Mouse (Mus musculus) gastrocnemius, adult 18-20 months (tissue): Measurements from ENCODE around the gene Gm3636. TPM values are rescaled to one million over a fixed set of nuclear protein-coding genes. Genes with fewer than 3 reads are reported as not detected.
"Not testable (repeated sequence)": the region's sequence is repeated elsewhere in the genome, so short reads cannot be mapped to it uniquely, and the experiment has no call there.

Source experiments
- DNase-seq: peaks from one replicate; pipeline ENCODE4 v3.0.0; 2021; ENCODE audit warnings: low spot score
- long read RNA-seq, 2 experiments: library from polyadenylated mRNA; stranded (forward); transcript quantifications; one replicate each; pipeline ENCODE4 v2.0.0; 2021
- total RNA-seq, 2 experiments: library from RNA; stranded (reverse); gene quantifications; 2 replicates each; pipeline ENCODE4 v1.2.3; 2021

The Gm3636 gene
- 1 to 10 TPM in 1 of 2 experiments, under 1 TPM in 1; 0.82 to 1.0 TPM for total RNA-seq
- long read RNA-seq, experiment 1, partial matches to known transcripts = 0 of 1 reads
- long read RNA-seq, experiment 1, other reads (novel, unspliced or antisense) = 1 of 1 reads
- long read RNA-seq, experiment 2, partial matches to known transcripts = 0 of 1 reads
- long read RNA-seq, experiment 2, other reads (novel, unspliced or antisense) = 1 of 1 reads

GRCm38 (mm10) chr14:6742232-6742631, at the start of gene Gm3636:
Gm3636 (minus strand) TSS chr14:6742332.
- not testable (repeated sequence) for DNase-seq

GRCm38 (mm10) chr14:6774311-6774710, 32.2 kb upstream of the Gm3636 start, which contains the start of gene Gm8362:
Gm8362 (minus strand) TSS chr14:6774411.
- not testable (repeated sequence) for DNase-seq

- not testable (repeated sequence) for DNase-seq
Observed at GRCm38 (mm10) chr14:6757231-6757536, 15.1 kb upstream of the Gm3636 start.

- DNase-seq = peak; percentile 0
Observed at GRCm38 (mm10) chr14:6756384-6757230, 14.5 kb upstream of the Gm3636 start.

GRCm38 (mm10) chr14:6720151-6720550, 22.0 kb downstream of the Gm3636 start, which contains the start of gene Gm8050:
Gm8050 (minus strand) TSS chr14:6720251.
- DNase-seq = not testable (repeated sequence)

Other genes with a start within 250 kb of the Gm3636 start
- not detected for gene Gm8356, start 205.0 kb downstream of the Gm3636 start, total RNA-seq
- not detected for gene Gm3629, start 151.7 kb downstream of the Gm3636 start, total RNA-seq
- not detected for gene Gm3460, start 119.9 kb downstream of the Gm3636 start, total RNA-seq
- not detected for gene Gm10251, start 58.2 kb downstream of the Gm3636 start, total RNA-seq
- not detected for gene Gm8050, start 22.1 kb downstream of the Gm3636 start, total RNA-seq
- not detected for gene Gm8362, start 32.1 kb upstream of the Gm3636 start, total RNA-seq
- not detected for gene Gm3642, start 98.0 kb upstream of the Gm3636 start, total RNA-seq
- gene Gm3667, start 147.6 kb upstream of the Gm3636 start, total RNA-seq = under 1 TPM in 1 of 2 experiments, not detected in 1; 0.27 TPM
- not detected for gene Gm6356, start 231.5 kb upstream of the Gm3636 start, total RNA-seq